Mouse (Mus musculus): ENCODE results near the gene Gm9945. TPM values are rescaled to one million over a fixed set of nuclear protein-coding genes. Genes with fewer than 3 reads are reported as not detected.
A peak's percentile ranks its signal among the peaks of the same experiment; 100 is the strongest.

The Gm9945 gene
- polyA plus RNA-seq, 1 experiment from 2014 or later: not detected

- no peak overlapping the region for H3K27ac ChIP-seq
- 3% methylated on average over 40 of the region's 40 CpGs for WGBS
- H3K36me3 ChIP-seq: no peaks in the 10 kb centered on the region
- ATAC-seq (ENCODE audit: low FRiP score): peak; percentile 21; the same call in 1 of the 2 replicates
- peaks cover 34% of the 10 kb centered on the region for H3K4me1 ChIP-seq
- H3K9ac ChIP-seq: peak overlapping the region; percentile 38; the same call in 1 of the 2 replicates
- H3K4me3 ChIP-seq: peak overlapping the region; percentile 26
- no peaks in the 10 kb centered on the region for H3K9me3 ChIP-seq (replicated peaks)
- H3K27me3 ChIP-seq: peaks cover 88% of the 10 kb centered on the region
- peak overlapping the region; percentile 51 for H3K4me2 ChIP-seq (replicated peaks)
These were observed 13.6 kb upstream of the Gm9945 start for GRCm38 (mm10) chr11:53466231-53466971.

GRCm38 (mm10) chr11:53469294-53469967 lies 10.5 kb upstream of the Gm9945 start:
- Histone ChIP-seq H3K36me3 (no peaks in the 10 kb centered on the region), H3K4me1 (peaks cover 25% of the 10 kb centered on the region), H3K27me3 (peaks cover 86% of the 10 kb centered on the region), H3K4me2 (replicated peaks) (peak overlapping the region; percentile 45; the same call in 1 of the 2 replicates), H3K9ac (no peak overlapping the region), H3K9me3 (replicated peaks) (no peaks in the 10 kb centered on the region), H3K27ac (peak overlapping the region; percentile 30), H3K4me3 (no peak overlapping the region)
- ATAC-seq (ENCODE audit: low FRiP score): no peak
- 29% methylated on average over 16 of the region's 16 CpGs for WGBS

DNA sequence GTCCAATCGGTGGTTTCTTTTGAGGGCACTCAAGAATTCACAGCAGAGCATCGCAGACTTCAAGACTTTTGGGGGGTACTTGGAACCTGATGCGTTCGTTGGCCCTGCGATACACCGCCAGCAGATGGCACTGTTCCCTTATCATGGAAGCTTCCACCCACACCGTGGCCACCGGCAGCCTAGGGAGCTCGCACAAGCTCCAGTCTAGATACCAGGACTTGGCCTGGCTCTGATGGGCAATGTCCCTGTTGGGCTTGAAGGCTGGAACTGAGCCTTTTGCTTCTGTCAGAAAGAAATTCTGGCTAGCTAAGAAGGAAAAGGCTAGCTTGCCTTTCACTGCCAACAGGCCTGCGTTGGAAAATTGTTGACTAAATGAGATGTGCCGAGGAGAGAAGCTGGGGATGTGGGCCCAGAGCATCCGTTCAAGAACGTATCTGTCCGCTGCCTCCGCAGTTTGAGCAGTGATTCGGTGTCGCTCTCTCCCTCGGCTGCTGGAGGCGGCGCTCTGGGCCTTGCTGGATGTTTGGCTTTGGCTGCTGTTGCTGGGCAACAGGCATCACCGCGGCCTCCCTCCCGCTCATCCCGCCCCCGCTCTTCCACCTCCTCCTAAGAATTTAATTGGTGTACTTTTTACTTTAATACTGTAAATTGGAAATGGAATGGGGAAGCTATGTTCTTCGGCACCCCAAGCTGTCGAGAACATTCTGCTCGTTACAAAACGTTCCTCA lies 9.8 kb upstream of the Gm9945 start, which contains the start of gene Gm9837:
Gene Gm9837 (minus strand): TSS at position 512 of the 728 bp plus-strand sequence.
- peaks cover 86% of the 10 kb centered on the region for H3K27me3 ChIP-seq
- peak within 1 kb of the TSS; percentile 45 for H3K4me2 ChIP-seq (replicated peaks)
- peak within 1 kb of the TSS; percentile 7; the same call in 1 of the 2 replicates for H3K4me3 ChIP-seq
- H3K9me3 ChIP-seq (replicated peaks): no peaks in the 10 kb centered on the region
- no peaks in the 10 kb centered on the region for H3K36me3 ChIP-seq
- whole genome bisulfite sequencing: 2% methylated on average over 29 of the region's 29 CpGs
- H3K9ac ChIP-seq: 0 out of 2 replicates have a peak within 1 kb of the TSS, but pooled peaks have one; percentile 2
- ATAC-seq (ENCODE audit: low FRiP score): peak; percentile 80
- H3K4me1 ChIP-seq: peaks cover 25% of the 10 kb centered on the region
- peak within 1 kb of the TSS; percentile 30 for H3K27ac ChIP-seq

- Histone ChIP-seq H3K27me3 (peaks cover 73% of the 10 kb centered on the region), H3K4me1 (peaks cover 28% of the 10 kb centered on the region), H3K36me3 (no peaks in the 10 kb centered on the region), H3K9me3 (replicated peaks) (no peaks in the 10 kb centered on the region), H3K4me2 (replicated peaks) (no peak overlapping the region), H3K4me3 (no peak overlapping the region), H3K27ac (no peak overlapping the region), H3K9ac (no peak overlapping the region)
- no peak for ATAC-seq (ENCODE audit: low FRiP score)
- 80% methylated on average over 3 of the region's 3 CpGs for WGBS
These were observed 7.3 kb upstream of the Gm9945 start for GRCm38 (mm10) chr11:53472709-53473108.

GRCm38 (mm10) chr11:53475620-53476019 lies 4.3 kb upstream of the Gm9945 start:
- H3K27me3 ChIP-seq: peaks cover 83% of the 10 kb centered on the region
- ATAC-seq (ENCODE audit: low FRiP score): no peak
- H3K4me3 ChIP-seq: no peak overlapping the region
- H3K9ac ChIP-seq: no peak overlapping the region
- H3K36me3 ChIP-seq: no peaks in the 10 kb centered on the region
- peak overlapping the region; percentile 69 for H3K27ac ChIP-seq
- 16% methylated on average over 8 of the region's 8 CpGs for WGBS
- H3K9me3 ChIP-seq (replicated peaks): peaks cover 4% of the 10 kb centered on the region
- peaks cover 33% of the 10 kb centered on the region for H3K4me1 ChIP-seq
- peak overlapping the region; percentile 36 for H3K4me2 ChIP-seq (replicated peaks)

GRCm38 (mm10) chr11:53477833-53478232 lies 2.1 kb upstream of the Gm9945 start:
- WGBS: 39% methylated on average over 7 of the region's 7 CpGs
- ATAC-seq (ENCODE audit: low FRiP score): no peak
- no peak overlapping the region for H3K27ac ChIP-seq
- no peak overlapping the region for H3K4me2 ChIP-seq (replicated peaks)
- peaks cover 27% of the 10 kb centered on the region for H3K4me1 ChIP-seq
- H3K9ac ChIP-seq: no peak overlapping the region
- H3K9me3 ChIP-seq (replicated peaks): peaks cover 4% of the 10 kb centered on the region
- H3K27me3 ChIP-seq: peaks cover 80% of the 10 kb centered on the region
- no peak overlapping the region for H3K4me3 ChIP-seq
- no peaks in the 10 kb centered on the region for H3K36me3 ChIP-seq

DNA sequence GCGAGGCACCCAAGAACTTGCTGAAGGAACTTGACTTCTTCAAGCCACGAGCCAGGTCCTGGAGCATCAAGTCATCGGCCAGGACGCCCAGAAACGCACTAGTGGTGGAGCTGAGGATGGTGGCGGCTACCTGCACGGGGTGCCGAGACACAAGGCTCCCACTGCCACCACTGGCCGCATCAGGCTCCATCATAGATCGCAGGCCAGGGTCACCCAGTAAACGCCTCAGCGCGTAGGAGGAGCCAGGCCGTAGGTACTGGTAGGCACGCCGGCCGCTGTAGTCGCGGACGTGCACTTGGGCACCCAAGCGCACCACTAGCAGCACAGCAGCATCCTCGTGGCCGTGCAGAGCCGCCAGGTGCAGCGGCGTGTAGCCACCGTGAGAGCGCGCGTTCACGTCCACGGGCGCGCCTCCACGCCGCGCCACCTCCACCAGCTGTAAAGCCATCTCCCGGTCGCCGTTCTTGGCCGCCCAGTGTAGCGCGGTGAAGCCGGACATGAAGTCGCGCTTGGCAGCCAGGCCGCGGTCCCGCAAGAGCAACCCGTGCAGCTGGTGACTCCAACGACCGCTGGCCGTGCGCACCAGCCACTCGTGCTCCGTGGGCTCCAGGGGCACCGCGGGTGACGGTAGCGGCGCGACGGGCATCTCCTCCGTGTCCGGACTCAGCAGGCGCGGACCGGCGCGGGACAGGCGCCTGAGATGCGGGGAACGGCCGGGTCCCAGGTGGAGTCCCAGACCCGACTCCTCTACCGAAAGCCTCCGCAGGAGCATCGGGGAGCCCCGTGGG lies 1.4 kb upstream of the Gm9945 start:
- 4% methylated on average over 79 of the region's 79 CpGs for WGBS
- 0 out of 2 replicates have a peak, but pooled peaks have one; percentile 38 for ATAC-seq (ENCODE audit: low FRiP score)
- peak overlapping the region; percentile 73 for H3K4me2 ChIP-seq (replicated peaks)

GRCm38 (mm10) chr11:53479171-53479782 lies 689 bp upstream of the Gm9945 start:
- H3K4me2 ChIP-seq (replicated peaks): peak overlapping the region; percentile 73
- H3K9ac ChIP-seq: peak overlapping the region; percentile 60
- 1% methylated on average over 62 of the region's 62 CpGs for WGBS
- peaks cover 27% of the 10 kb centered on the region for H3K4me1 ChIP-seq
- no peaks in the 10 kb centered on the region for H3K36me3 ChIP-seq
- peaks cover 4% of the 10 kb centered on the region for H3K9me3 ChIP-seq (replicated peaks)
- ATAC-seq (ENCODE audit: low FRiP score): peak; percentile 25; the same call in 1 of the 2 replicates
- peak overlapping the region; percentile 44 for H3K4me3 ChIP-seq
- no peak overlapping the region for H3K27ac ChIP-seq
- peaks cover 77% of the 10 kb centered on the region for H3K27me3 ChIP-seq

More for the DNA sequence above, 1.4 kb upstream of the Gm9945 start:
- Histone ChIP-seq H3K9ac (peak overlapping the region; percentile 60), H3K4me1 (peaks cover 27% of the 10 kb centered on the region), H3K27me3 (peaks cover 79% of the 10 kb centered on the region), H3K36me3 (no peaks in the 10 kb centered on the region), H3K9me3 (replicated peaks) (peaks cover 4% of the 10 kb centered on the region), H3K27ac (no peak overlapping the region), H3K4me3 (peak overlapping the region; percentile 44)

- H3K27me3 ChIP-seq: peaks cover 74% of the 10 kb centered on the region
- H3K4me3 ChIP-seq: no peak overlapping the region
- ATAC-seq (ENCODE audit: low FRiP score): no peak
- WGBS: 68% methylated on average over 4 of the region's 4 CpGs
- H3K36me3 ChIP-seq: no peaks in the 10 kb centered on the region
- H3K9me3 ChIP-seq (replicated peaks): peaks cover 4% of the 10 kb centered on the region
- H3K4me2 ChIP-seq (replicated peaks): no peak overlapping the region
- H3K4me1 ChIP-seq: peaks cover 17% of the 10 kb centered on the region
- no peak overlapping the region for H3K27ac ChIP-seq
- H3K9ac ChIP-seq: no peak overlapping the region
These were observed 1.2 kb downstream of the Gm9945 start for GRCm38 (mm10) chr11:53481088-53481730.

GRCm38 (mm10) chr11:53483159-53483891 lies 3.4 kb downstream of the Gm9945 start:
- no peak overlapping the region for H3K9ac ChIP-seq
- no peak for ATAC-seq (ENCODE audit: low FRiP score)
- peaks cover 4% of the 10 kb centered on the region for H3K9me3 ChIP-seq (replicated peaks)
- H3K27me3 ChIP-seq: peaks cover 81% of the 10 kb centered on the region
- H3K4me1 ChIP-seq: peaks cover 29% of the 10 kb centered on the region
- no peak overlapping the region for H3K4me3 ChIP-seq
- H3K36me3 ChIP-seq: no peaks in the 10 kb centered on the region
- 76% methylated on average over 9 of the region's 9 CpGs for WGBS
- H3K27ac ChIP-seq: no peak overlapping the region
- H3K4me2 ChIP-seq (replicated peaks): no peak overlapping the region

Measured in hindbrain, embryonic 12.5 days (tissue).